Mouse (Mus musculus): Measurements from ENCODE around the gene Keg1.
A peak's percentile ranks its signal among the peaks of the same experiment; 100 is the strongest.
"Not testable (repeated sequence)": the region's sequence is repeated elsewhere in the genome, so short reads cannot be mapped to it uniquely, and the experiment has no call there.

Gene Keg1

DNA sequence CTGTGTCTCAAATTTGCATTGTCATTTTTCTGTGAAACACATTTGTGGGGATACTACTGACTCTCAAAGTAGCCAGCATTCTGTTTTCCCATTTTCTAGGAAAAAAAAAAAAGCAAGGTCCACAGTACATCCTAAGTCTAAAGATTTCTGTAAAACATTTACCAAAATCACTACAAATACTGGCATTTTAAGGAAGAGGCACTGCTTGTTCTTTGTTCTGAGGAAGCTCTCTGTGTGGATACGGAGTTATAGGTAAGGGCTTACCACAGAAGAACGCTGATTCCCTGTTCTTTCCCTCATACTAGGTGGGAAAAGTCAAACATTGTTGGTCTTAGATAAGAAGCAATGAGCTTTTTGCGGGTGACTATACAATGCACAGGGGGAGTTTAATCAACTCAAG is at the start of gene Keg1:
Gene Keg1 (plus strand): TSS at position 197 of the 400 bp plus-strand sequence.
- no peak for DNase-seq (ENCODE audit: low read depth)

DNA sequence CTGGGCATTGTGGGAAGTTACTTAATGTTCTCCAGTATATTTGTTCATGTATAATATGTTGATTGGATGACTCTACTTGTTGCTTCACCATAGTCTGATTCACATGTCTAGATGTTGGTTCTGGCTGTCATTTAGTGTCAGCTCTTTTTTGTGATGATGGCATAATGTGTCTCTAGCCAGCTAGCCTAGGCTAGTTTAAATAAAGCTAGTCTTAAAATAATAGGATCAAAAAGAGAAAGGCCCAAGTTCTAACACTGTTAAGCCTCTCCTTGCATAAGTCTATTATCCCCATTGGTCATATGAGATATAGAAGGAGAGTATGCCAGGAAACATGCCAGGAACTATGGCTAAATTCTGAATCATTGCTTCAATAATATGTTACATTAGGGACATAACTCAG is 46.1 kb upstream of the Keg1 start:
- DNase-seq (ENCODE audit: low read depth), result no peak

DNA sequence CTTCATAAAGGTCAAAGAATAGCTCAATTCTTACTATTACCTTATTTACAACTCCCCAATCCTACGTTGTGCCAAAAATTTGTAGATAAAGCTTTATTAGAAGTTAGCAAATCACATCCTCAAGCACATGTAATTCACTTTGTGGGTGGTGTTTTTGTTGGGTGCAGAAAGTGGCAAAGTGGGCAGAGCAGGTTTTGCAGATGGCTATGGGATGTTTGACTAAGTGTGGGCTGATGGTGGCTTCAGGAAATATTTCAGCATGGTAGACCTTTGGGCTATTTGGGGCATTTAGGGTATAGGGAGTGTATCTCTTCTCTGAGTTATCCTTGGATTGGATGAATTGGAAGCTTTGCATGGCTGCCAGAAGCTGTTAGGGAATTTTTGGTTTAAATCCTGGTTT is 29.4 kb upstream of the Keg1 start:
- DNase-seq (ENCODE audit: low read depth), result no peak

DNA sequence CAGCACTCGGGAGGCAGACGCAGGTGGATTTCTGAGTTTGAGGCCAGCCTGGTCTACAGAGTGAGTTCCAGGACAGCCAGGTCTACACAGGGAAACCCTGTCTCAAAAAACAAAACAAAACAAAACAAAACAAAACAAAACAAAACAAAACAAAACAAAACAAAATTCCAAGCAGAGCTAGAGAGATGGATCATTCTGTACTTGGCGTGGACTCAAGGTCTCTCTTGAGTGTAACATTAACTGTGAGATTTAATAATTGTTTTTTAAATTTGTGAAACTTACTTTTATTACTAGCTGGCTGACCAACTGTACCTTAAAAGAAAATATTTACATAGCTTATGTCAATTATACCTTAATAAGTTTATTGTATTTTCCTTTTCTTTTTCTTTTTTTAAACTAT is 27.0 kb upstream of the Keg1 start:
- DNase-seq (ENCODE audit: low read depth), result not testable (repeated sequence)

DNA sequence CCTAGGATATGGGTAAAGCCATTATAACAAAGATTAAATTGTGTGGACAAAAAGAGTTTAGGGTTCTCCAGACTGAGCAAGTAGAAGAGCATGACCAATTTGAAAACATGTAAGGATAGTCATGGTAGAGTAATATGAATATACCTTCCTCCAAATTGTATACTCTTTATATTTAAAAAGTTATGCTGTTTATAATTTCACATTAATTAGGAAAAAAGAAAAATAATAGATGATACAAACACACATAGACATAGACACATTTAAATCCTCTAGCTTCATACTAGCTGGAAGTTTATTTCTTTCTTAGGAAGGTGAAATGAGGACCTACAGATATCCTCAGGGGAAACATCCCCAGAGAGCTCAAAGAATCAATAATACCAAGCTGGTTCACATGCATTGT is 25.4 kb upstream of the Keg1 start, which contains the start of gene Olfr1442:
Gene Olfr1442 (plus strand): TSS at position 301 of the 400 bp plus-strand sequence.
- no peak for DNase-seq (ENCODE audit: low read depth)

DNA sequence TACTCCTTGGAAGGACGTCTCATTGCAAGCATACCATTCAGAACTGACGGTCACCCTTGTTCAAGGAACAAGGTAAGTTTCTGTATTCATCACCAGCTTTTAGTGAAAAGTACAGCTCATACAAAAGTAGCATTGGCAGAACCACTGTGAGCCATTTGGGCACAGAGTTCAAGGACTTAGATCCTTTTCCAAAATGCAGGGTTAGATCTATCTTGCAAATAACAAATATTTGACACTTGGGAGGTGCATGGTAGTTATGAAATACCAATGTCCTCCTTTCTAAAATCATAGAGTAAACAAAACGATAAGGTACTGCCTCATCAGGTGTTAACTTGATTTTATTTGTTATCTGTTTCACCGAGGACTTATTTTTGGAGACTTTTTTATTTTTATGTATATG is 24.5 kb upstream of the Keg1 start:
- DNase-seq (ENCODE audit: low read depth), result no peak

DNA sequence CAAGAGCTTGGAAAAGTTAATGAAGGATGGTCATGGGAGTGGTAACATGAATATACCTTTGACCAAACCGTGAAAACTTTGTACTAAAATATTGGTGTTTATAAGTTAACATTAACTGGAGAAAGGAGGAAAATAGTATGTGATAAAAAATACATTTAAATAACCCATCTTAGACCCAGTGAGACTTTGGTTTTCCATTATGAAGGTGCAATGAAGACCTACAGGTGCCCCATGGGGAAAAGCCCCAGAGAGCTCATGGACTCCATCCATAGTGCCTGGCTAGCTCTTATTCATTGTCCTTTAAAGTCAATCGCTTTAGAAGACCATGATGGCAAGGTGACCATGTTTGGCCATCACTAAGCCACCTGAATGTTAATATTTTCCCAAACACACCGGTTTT is 17.8 kb upstream of the Keg1 start, which contains the start of gene Olfr1443:
Gene Olfr1443 (plus strand): TSS at position 301 of the 400 bp plus-strand sequence.
- DNase-seq (ENCODE audit: low read depth), result no peak

DNA sequence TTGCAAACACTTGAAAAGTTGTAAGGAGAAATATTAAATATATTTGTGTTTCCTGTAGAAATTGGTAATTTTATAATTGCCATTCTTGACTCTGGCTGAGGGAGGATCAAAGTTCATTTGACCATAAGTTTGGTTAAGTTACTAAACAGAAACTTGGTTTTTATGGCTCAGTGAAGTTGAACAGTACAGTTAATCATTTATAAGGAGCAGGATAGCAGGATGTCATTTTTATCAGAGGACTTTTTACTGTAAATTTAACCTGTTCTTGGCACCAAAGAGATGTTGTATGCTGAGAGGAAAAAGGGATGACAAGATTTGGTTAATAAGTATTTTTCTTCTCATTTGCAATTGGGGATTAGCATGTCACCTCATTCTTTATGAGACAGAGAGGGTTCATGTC is 10.9 kb upstream of the Keg1 start:
- no peak for DNase-seq (ENCODE audit: low read depth)

DNA sequence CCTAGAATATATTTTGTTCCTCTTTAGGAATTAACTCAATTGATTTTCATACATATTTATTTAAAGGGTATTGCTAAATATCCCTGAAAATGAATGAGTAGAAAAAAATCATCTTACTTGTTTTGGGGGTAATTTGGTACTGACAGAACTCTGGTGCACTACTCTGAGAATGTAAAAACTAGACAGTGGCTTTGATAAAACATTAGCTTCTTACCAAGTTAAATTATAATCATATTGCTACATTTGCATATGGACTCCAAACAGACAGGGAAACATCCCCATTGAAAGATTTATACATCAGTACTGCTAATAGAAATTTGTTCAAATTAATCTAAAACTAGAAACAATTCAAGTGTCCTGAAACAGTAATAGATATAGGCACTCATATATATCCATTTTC is 10.4 kb upstream of the Keg1 start:
- DNase-seq (ENCODE audit: low read depth), result no peak

DNA sequence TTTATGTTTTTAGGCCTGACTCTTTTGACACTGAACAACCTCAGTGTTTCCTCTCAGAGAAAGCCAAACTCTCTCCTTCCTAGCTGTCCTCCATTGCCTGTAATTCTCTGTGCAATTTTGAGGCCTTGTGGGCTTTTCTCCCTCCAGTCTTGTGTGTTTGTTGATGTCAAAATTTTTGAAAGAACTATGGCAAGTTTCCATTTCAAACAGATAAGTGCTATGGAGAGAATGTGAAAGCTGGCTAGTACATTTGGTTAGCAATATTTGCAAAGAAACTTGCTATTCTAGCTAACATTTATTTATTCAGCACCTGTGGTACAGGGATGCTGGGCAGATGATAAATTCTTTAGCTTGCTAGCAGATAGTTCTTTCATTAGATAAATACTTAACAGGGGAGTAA is 635 bp downstream of the Keg1 start:
- DNase-seq (ENCODE audit: low read depth), result no peak

DNA sequence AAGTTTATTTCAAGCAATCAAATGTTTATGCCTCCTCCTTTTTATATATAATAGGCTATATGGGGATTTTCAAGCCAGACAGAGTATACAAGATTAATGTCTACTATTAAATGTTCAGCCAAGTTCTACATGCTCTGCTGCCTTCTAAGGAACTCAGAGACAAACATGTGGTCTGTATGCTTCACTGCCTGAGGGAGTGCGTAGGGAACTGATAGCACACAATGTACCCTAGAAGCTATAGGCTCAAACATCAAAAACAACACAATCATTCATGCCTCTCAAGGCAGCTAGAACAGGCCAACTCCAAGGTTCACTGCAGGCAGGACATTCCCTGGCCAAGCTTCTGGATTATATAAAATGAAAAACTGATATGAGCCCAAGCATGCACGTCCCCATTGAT is 12.9 kb downstream of the Keg1 start:
- DNase-seq (ENCODE audit: low read depth), result no peak

DNA sequence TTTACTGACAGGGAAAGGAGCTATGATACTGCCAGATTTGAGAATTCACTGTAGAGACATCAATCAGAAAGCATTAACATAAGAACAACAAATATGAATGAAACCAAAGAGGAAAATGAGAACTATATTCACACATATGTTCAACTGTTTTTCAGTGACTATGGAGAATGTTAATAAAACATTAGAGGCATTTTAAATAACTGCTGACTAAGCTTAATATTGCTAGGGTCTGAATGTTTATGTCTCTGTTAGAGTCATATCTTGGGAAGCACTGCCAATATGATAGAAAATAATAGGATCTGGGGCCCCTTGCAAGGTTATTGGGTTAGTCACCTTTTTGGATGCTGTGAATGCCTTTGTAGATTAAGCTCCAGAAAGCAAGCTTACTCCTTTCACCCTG is 13.4 kb downstream of the Keg1 start:
- DNase-seq (ENCODE audit: low read depth), result no peak

DNA sequence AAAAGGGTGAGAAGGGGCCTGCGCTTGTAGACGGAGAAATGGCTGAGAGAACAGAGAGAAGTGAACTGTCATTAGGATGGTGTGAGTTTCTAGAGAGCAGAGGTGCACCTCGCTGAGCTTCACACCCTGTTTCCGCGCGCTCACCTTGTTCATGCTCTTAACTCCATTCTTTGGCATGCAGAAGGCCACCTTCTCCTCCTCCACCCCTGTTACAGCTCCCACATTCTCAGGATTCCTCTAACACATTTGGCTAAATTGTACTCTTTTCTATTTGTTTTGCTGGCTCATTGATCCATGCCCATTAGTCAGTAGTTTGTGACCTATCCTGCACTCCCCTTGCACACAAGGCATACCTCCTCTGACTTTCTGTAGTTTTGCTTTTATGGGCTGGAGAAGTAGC is 23.6 kb downstream of the Keg1 start:
- DNase-seq (ENCODE audit: low read depth), result no peak

DNA sequence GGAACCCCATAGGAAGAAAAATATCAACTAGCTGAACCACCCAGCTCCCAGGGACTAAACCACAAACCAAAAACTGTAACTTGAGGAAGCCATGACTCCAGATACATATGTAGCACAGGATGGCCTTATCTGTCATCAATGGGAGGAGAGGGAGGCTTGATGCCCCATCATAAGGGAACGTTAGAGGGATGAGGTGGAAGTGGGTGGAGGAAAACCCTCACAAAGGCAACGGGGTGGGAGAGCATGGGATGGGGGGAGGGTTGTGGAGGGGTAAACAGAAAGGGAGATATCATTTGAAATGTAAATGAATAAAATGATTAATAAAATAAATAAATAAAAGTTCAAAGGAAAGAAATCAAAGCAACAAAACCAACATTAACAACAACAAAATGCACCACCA is 24.9 kb downstream of the Keg1 start:
- no peak for DNase-seq (ENCODE audit: low read depth)

DNA sequence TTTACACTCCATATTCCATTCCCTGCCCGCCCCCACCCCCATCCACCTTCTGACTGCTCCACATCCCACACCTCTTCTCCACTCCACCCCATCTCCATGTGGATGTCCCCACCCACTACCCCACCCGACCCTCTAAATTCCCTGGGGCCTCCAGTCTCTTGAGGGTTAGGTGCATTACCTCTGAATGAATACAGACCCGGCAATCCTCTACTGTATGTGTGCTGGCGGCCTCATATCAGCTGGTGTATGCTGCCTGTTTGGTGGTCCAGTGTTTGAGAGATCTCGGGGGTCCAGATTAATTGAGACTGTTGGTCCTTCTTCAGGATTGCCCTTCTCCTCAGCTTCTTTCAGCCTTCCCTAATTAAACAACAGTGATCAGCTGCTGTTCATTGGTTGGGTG is 25.3 kb downstream of the Keg1 start:
- not testable (repeated sequence) for DNase-seq (ENCODE audit: low read depth)

DNA sequence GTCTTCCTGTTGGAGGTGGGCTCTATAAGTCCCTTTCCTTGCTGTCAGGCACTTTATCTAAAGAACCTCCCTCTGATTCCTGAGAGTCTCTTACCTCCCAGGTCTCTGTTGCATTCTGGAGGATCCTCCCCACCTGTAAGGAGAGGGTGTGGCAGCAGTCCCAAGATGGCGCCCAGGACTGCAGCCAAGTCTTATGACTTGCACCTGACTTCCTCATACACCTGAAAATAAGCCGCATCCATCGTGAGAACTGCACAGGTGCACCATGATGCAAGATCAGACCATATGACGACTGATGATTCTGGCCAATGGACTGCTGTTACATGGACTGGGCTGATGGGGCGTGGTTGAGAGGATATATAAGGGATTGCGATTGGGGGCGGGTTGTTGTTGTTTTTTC is 26.0 kb downstream of the Keg1 start:
- not testable (repeated sequence) for DNase-seq (ENCODE audit: low read depth)

DNA sequence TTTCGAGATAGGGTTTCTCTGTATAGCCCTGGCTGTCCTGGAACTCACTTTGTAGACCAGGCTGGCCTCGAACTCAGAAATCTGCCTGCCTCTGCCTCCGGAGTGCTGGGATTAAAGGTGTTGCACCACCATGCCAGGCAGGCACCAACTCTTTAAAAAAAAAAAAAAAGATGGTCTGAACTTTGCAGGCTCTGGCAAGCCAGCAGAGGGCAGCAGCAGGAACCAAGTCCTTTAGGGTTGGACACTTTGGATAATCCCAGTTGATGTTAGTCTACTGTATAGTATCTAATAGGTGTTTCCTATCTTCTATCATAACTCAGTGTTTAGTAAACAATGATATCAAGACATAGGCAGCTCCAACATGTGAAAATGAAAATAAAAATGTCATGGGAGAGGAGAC is 26.7 kb downstream of the Keg1 start:
- DNase-seq (ENCODE audit: low read depth), result peak; percentile 22

DNA sequence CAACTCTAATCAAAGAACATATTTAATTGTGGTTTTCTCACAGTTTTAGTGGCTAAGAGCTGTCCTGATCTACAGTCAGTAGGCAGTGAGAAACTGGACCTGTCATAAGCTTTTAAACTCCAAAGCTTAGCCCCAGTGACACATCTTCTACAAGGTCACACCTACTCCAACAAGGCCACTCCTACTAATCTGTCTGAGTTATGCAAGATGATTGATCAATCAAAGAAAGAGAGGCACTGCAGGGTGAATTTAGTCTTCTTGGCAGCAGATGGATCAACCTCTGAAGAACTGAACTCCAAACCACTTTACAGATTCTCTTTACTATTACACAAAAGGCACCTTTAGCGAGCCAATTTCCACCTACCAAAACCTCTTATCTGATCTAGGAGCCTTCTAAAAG is 30.3 kb downstream of the Keg1 start:
- DNase-seq (ENCODE audit: low read depth), result no peak

DNA sequence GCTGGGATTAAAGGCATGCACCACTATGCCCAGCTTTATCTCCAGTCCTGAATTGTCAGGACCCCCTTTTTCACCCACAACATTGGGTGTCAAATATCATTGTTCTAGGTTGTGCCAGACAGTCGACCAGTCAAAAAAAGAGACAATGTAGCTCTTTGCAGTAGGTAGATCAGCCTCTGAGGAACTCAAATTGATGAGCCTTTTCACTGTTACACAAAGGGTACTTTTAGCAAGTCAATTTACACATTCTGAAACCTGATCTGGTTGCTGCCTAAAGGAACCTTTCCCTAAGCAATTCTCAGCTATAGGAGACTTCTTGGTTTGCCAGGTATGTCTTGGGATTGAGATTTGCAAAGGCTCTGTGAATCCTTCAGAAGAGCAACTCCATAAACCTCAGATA is 35.5 kb downstream of the Keg1 start:
- DNase-seq (ENCODE audit: low read depth), result no peak

DNA sequence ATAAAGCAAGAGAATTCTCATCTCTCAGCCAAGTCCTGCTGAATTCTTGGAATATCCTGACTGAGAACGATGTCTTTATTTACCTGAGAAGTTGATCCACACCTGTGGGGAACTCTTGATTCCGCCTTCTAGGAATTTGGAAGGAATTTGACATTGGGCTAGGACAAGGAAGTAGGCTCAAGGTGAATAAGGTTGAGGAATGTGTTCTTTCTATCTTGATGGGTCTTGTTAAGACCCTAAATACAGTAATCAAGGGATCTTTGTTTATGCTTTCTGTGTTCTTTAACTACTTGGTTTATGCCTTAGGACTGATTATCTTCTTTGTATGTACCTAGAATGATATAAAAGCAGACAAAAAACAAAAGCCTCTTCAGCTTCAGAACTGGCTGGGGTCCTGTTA is 36.4 kb downstream of the Keg1 start:
- DNase-seq (ENCODE audit: low read depth), result no peak

DNA sequence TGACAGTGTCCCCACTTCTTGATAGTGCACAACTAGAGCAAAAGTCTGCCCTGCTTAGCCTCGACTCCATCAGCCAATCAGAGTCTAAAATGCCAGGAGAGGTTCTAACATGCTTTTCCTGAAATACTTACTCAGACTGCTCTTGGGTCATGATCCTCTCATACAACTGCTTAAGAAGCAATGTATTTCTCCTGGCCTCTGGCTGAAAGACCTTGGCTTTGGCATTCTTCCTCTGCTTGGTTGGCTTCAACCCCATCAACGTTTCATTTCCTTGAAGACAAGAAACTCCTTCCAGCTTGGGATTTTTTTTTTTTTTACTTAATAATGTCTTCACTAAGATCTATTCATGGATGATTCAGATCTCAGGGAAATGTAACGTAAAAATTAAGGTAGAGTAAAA is 60.7 kb downstream of the Keg1 start:
- no peak for DNase-seq (ENCODE audit: low read depth)

DNA sequence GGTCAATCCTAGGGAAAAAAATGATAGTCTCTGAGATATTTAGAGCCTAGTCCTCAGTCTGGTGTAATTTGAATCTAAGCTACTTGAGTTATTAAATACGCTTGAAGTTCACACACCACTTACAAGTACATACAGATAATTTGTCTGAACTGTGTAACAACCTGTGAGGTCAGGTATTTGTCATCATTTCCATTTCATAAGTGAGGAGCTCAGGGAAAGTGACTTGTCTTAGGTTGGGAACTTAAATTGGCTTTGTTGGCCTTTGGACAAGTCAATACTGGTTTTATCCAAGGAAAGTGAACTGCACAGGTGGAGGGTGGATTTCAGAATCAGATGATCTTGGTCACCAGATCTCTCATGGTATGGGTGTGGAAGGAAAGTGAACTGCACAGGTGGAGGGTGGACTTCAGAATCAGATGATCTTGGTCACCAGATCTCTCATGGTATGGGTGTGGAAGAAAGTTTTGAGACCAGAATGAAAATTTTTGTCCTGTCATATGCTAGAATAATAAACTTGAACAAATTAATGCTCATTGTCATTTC is 63.4 kb downstream of the Keg1 start:
- DNase-seq (ENCODE audit: low read depth), result no peak

DNA sequence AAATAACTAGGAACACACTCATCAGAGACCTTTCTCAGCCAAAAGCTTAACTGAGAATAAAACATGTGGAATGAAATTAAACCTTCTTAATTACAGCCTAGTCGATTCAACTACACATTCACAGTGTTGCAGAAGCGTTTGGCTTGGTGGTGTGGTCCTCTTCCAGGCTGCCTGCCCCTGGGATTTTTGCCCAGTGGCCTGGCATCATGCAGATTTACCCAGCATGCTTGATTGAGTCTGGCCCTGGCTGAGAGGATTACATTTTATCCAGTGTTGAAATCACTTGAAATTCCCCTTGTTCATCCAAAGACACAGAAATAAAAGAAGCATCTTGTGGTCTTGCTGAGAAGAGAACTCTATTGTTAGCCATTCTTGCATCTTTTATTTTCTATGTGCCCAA is 64.1 kb downstream of the Keg1 start:
- no peak for DNase-seq (ENCODE audit: low read depth)

DNA sequence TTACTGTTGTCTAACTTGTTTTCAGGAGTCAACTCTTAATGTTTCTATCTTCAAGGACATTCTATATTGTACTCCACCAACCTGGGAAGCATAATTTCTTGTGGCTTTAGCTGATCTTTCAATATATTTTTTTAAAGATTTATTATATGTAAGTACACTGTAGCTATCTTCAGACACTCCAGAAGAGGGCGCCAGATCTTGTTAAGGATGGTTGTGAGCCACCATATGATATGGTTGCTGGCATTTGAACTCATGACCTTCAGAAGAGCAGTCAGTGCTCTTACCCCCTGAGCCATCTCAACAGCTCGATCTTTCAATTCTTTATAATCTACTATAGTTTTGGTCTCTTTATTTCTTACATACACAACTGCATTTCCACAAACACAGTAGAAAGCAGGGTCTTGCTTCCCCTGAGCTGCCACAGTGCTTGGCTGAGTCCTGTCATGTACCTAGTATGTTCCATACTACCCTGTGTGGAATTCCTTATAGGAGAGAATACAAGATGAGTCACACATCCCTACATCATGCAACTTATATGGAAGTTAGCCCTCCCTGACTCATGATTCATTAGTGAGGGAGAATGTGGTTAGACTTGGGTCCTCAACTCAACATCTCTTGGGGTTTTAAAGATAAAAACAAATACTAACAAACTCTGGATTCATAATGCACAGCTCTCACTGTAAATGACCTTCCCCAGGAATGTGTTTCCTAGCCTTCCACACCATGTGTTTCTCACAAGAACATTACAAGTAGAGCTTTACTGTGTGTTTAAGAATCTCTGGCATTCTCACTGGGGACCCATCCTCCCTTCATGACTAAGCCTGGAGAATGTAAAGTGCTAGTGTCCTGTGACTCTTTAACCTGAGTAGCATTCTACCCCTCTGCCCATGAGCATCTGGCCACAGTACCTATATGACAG is 66.9 kb downstream of the Keg1 start:
- peak; percentile 37 for DNase-seq (ENCODE audit: low read depth)
